Mouse (Mus musculus) 3134 (cell line): ENCODE data around the gene Rad50.

Experiments used
- DNase-seq: peaks from one replicate; pipeline ENCODE4 v3.0.0-alpha.2; 2011; ENCODE audit warnings: low spot score; ENCODE audit not compliant: insufficient read length; ENCODE audit errors: extremely low read depth

Rad50 gene

DNA sequence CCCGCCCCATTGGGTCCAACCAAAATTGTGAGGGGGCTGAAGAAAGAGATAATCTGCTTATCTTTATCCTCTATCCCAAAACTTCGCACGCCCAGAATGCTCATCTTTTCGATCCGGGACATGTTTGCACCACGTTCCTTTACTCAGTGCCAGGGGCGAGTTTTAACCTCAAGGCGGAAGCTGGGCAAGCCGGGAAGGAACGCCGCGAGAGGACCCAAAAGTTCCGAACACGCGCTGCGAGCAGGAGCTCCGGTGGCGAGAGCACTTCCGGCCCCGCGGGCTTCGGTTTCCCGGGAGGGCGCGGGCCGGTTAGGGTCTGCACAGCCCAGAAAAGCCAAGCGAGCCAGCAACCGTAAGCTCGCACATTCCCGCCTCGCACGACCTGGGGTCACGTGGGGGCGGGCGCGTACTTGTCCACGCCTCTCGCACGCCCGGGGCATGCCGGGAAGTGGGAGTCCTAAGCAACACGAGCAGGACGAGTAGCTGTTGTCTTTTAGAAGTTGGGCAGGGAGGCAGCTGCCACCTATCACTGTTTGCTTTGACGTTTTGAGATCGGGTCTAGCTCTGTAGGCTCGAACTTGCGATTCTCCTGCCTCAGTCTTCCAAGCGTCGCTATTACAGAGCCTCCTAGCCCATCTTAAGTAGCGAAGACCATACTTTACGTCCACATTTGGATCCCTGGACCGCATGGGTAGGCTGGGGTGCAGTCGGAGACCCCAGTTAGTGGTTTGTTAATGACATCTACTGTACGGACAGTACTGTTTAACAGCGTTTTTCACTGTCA is at the start of gene Rad50:
Rad50 (minus strand) TSS at position 386 of the 784 bp plus-strand sequence.
- DNase-seq, result peak; percentile 93

GRCm38 (mm10) chr11:53755011-53755595 is 48.0 kb upstream of the Rad50 start:
- no peak for DNase-seq

GRCm38 (mm10) chr11:53749716-53750352 is 42.7 kb upstream of the Rad50 start:
- DNase-seq, result no peak

DNA sequence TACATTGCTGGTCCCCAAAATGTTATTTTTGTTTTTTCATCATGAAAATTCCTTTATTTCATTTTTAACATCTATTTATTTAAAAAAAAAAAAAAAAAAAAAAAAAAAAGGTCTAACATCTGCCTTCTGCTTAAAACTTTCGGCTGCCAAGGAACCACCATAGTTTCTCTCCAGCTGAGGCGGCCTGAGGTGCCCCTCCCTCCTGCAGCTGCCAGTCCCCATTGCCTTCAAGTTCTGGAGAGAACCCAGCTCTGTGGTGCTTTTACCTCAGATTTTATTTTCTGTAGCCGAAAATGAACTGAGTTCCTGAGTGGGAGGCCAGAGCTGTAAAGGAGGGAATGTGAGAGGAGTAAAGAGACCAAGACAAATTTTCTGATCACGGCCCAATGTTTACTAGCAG is 42.2 kb upstream of the Rad50 start:
- no peak for DNase-seq

DNA sequence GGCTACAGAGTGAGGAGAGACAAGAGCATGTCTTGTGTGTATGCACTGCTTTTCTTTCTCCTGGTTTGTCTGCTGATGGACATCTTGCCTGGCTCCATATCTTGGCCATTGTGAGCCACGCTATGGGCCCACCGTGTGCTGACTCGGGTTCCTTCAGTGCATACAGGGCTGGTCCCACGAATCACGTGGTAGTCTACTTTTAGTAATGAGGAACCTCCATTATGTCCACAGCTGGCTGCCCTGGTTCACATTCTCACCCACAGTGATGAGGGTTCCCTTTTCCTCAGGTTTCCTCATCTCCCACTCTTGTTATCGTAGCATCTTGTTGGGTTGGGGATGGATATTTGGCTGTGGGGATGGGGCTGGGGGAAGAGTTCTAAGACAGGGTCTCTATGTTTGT is 41.5 kb upstream of the Rad50 start:
- DNase-seq, result no peak

- no peak for DNase-seq
Observed at GRCm38 (mm10) chr11:53747985-53748384, 40.9 kb upstream of the Rad50 start.

DNA sequence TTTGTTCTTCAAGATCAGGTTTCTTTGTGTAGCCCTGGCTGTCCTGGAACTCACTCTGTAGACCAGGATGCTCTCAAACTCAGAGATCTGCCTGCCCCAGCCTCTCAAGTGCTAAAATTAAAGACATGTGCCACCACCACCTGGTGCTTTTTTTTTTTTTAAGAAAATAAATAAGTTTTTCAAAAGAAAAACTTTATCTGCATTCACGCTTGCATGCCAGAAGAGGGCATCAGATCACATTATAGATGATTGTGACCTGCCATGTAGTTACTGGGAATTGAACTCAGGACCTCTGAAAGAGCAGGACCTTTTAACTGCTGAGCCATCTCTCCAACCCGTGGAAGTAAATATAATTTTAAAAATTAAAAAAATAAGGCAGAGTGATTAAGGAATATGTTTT is 38.1 kb upstream of the Rad50 start:
- DNase-seq, result no peak

- no peak for DNase-seq
Observed at GRCm38 (mm10) chr11:53742353-53742752, 35.2 kb upstream of the Rad50 start.

DNA sequence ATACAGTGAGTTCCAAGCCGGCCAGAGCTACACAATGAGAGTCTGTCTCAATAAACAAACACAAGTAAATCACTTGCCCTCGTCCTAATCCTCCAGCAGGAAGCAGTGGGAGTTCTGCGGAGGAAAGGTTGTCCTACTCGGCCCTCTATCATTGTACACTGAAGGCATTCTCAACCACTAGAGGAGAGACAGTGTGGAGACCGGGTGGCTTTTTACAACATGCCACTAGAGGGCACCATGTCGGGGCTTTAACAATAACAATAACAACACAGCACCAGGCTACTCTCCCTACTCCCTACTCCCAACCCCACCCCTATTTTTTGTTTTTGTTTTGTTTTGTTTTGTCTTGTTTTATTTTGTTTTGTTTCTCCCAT is 30.4 kb upstream of the Rad50 start:
- no peak for DNase-seq

GRCm38 (mm10) chr11:53736771-53737572 is 29.9 kb upstream of the Rad50 start:
- DNase-seq, result peak; percentile 82

- peak; percentile 66 for DNase-seq
Observed at GRCm38 (mm10) chr11:53735682-53736245, 28.6 kb upstream of the Rad50 start.

DNA sequence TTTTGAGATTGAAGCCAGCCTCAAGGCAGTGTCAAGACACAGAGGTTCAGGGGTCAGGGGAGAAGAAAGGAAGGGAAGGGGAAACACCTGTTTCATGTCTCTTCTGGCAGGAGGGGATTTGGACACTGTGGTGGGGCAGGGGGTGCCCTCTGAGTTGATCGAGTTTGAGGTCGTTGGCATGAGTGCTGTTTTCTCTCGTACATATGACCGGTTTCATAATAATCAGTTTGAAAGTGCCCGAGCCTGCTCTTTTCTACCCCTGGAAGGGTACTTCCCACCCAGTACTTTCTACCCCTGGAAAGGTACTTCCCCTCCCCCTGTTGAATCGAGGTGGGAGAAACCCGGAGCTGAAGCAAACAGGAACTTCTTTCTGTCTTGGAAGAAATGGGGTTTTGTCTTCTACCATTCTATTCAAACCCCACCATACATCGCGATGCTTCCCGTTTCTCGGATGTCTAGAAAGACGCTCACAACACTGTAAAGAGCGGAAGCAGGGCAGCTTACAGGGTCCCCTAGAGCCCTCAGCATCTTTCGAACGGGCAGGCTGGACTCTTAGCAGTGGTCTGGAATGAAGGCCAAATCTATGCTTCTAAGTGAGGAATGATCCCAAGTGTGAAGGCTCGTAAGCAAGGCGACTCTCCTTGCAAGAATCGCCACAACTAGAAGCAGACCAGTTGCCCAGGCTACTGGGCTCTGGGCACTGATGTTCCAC is 28.0 kb upstream of the Rad50 start:
- DNase-seq, result no peak

DNA sequence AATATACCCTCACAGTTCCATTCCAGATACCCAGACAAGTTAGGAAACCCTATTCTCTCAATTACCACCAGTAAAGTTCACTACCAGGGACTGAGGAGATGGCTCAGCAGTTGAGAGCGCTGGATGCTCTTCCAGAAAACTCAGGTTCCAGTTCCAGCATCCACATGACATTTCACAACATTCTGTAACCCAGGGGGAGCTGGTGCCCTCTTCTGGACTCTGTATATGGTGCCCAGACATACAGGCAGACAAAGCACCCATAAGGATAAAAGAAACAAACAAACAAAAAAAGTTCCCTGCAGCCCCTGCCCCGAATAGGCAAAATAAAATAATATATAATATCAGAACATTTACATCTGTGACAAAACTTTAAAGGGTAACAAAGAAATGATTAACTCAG is 27.3 kb upstream of the Rad50 start:
- DNase-seq, result no peak

DNA sequence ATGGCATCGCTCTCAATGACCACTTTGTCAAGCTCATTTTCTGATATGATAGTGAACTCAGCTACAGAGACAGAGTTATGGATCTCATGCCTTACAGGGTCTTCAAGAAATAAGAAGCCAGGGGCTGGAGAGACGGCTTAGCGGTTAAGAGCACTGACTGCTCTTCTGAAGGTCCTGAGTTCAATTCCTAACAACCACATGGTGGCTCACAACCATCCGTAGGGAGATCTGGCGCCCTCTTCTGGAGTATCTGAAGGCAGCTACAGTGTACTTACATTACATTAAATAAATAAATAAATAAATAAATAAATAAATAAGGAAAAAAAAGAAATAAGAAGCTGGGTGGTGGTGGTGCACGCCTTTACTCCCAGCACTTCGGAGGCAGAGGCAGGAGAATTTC is 26.7 kb upstream of the Rad50 start:
- no peak for DNase-seq

GRCm38 (mm10) chr11:53732244-53732643 is 25.1 kb upstream of the Rad50 start:
- no peak for DNase-seq

GRCm38 (mm10) chr11:53731457-53731856 is 24.3 kb upstream of the Rad50 start:
- no peak for DNase-seq

DNA sequence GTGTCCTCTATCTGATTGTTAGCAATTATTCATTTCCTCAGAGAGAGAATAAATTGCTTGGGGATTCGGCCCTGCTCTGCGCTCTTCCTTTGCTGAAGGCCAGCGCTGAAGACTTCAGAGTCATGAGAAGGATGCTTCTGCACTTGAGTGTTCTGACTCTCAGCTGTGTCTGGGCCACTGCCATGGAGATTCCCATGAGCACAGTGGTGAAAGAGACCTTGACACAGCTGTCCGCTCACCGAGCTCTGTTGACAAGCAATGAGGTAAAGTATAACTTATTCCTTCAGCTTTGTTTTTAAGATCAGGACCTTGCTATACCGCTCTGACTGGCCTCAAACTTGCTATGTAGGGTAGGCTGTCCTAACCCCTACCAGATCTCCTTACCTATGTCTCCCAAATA is 13.6 kb upstream of the Rad50 start, which contains the start of gene Il5:
Il5 (plus strand) TSS at position 80 of the 400 bp plus-strand sequence.
- DNase-seq, result no peak

- no peak for DNase-seq
Observed at GRCm38 (mm10) chr11:53719701-53720100, 12.6 kb upstream of the Rad50 start.

DNA sequence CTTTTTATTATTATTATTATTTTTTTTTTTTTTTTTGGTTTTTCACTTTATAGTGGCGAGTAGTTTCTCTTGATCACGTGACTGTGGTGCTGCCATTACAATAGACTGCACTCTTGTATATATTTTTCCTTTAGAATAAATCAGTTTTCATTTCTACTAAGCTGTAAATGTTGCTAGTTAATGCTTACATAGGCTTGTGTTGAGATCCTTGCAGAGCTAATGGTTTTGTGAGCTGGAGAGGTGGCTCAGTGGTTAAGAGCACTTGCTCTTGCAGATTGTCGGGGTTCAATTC is 545 bp upstream of the Rad50 start:
- DNase-seq, result no peak

DNA sequence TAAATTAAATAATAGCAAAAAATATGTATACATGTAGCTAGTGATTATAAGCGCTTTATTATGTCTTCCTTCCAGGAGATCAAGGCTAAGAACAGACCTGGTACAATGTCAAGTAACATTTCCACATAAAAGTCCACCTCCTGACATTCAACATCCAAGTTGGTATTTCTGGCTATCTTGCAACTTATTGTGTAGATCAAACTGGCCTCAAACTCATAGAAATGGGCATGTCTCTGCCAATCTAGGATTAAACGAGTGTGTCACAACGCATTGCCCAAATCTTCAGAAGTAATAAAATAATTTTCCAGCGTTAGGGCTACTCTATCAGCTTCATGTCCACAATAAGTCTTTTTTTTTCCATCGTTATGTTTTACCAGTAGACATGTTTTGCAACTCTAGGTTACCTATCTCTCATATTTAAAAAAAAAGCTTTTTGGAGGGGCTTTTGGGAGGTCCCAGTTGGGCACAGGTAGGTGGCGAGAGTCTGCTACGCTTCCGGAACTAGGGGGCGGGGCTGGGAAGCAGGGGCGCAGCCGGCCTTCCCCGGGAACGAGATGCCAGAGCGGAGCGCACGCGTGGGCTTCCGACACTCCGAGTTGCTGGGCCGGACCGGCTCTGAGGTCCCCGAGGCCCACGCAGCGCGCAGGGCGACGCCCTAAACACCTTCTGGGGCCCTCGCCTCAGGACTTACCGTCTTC is 734 bp downstream of the Rad50 start:
- peak; percentile 80 for DNase-seq
